Mouse (Mus musculus): ENCODE results near the gene Gss.
"Not testable (repeated sequence)": the region's sequence is repeated elsewhere in the genome, so short reads cannot be mapped to it uniquely, and the experiment has no call there.

Gss gene

DNA sequence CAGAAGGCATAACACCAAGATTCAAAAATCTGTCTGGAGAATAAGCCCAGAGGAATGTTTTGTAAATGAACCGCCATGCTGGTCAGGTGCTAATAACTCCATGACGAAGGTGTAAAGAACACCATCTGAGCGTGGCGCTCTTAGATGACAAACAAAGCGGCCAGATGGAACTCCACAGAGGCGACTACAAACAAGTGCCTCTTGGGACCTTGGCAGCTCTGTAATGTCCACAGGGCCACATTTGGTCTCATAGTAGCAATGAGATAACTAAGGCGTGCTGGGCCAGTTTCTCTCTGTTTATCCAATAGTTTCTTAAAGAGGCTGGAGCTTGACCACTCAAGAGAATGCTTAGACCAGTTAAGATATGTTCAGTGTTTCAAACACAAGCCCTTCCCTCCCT is 18.6 kb downstream of the Gss start:
- no peak for DNase-seq (ENCODE audit: low spot score in 2 of 2)

DNA sequence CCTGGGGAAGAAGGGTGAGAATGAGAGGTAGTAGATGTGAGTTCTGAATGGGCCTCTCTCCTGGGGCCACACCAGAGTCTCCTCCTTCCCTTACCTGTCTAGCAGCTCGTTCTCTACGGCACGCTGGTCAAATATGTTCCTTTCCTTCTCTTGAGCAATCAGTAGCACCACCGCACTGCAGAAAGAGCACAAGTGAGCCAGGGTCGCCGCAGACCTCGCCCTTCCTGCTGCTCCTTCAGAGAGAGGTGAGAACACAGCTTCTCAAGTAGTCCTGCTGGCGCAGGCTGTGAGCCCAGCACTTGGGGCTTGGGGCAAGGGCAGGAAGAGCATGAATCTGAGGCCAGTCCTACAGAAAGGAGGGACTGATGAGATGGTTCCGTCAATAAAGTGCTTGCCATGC is 19.6 kb downstream of the Gss start:
- DNase-seq (ENCODE audit: low spot score in 2 of 2), result no peak

DNA sequence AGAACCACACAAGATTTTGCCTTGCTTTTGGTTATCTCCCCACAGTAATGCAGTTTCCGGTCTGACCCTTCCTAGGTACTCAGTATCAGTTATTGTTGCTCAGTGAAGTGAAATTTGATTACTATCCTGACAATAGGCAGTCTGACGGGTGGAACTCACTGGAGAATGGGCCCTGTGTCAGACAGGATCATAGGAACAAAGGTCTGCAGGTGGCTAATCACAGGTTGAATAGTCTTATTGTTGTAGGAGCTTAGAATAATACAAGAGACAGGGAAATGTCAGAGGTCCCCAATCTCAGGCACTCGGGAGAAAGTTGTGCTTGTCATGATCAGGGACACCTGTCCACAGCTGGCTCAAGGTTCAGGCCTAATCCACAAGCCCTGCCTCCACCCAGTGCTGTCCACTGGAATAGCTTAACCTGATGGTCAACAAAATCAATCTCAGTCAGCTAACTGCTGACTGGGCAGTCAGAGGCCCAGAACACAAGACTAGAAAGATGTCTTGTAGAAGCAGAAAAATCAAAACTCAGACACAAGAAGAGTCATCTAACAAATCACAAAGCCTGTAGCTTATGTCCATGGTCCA is 23.3 kb downstream of the Gss start:
- DNase-seq (ENCODE audit: low spot score in 2 of 2), result no peak

DNA sequence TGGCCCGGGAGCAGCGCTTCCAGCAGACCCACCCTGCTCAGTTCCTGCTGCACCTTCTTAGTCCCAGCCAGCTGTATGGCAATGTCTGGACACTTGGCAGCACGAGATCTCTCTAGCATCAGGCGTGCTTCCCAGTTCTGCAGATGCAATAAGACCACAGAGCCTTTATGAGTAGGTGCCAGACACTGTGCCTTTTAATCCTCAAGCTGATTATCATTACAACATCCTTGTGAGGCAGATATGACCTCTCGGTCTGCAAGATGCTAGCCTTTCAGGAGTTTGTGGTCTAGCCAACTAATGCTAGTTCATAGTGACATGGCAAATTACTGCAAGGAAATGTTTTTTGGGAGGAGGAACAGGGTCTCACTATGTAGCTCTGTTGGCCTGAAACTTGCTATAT is 24.9 kb downstream of the Gss start:
- DNase-seq (ENCODE audit: low spot score in 2 of 2), result no peak

DNA sequence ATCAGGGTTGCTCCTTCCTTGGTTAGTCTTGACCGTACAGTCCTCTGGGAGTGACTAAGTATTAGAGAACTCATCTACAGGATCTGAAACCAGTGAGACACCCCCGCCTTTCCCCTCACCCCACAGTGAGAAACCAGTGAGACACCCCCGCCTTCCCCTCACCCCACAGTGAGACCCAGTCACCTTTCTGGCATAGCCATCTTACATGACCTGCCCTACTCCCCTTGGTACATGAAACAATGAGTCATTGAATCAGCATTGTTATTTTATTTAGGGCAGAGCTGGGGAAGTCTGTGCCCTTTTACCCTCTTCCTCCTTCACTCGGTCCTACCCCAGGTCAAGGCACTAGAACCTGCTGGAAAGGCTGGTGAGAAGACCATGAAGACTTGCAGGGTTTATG is 29.7 kb downstream of the Gss start:
- DNase-seq (ENCODE audit: low spot score in 2 of 2), result no peak

DNA sequence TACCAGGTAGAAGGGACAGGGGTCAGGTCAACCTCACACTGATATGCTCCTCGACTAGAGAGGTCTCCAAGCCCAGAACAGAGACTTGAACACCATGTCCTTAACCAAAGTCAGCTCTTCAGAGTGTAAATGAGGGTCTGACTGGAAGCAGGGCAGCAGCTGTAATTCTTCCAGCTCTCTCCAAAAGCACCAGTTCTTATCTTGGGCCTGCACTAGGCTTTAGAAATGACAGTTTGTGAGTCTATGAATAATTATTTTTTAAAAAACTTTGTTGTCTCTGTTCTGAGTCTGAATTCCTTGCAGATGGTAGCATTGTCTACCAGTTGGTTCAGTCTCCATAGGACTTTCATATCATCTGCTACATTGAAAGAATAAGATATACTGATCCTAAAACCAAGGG is 30.4 kb downstream of the Gss start:
- DNase-seq (ENCODE audit: low spot score in 2 of 2), result no peak

DNA sequence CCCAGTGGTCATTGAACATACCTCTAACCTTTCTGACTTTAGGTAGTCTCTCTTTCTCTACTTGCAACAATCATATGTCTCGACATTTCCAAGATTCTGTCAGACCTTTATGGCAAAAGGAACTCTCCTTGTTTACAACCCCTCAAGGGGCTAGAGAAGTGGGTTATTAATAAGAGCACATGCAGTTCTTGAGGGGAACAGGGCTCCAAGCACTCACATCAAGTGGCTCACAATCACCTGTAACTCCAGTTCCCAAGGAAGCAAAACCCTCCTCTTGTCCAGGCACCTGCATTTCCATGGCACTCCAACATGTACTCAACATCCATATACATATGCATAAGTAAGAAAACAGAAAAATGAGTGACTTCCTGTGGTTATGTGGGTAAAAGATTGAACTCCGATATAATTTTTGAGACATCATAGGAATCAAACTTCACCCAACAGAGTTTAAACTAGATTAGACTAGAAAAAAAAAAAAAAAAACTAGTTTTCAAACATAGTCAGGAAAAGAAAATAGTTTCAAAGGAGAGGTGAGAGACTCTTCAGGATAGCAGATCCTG is 38.1 kb downstream of the Gss start:
- DNase-seq (ENCODE audit: low spot score in 2 of 2), result no peak

DNA sequence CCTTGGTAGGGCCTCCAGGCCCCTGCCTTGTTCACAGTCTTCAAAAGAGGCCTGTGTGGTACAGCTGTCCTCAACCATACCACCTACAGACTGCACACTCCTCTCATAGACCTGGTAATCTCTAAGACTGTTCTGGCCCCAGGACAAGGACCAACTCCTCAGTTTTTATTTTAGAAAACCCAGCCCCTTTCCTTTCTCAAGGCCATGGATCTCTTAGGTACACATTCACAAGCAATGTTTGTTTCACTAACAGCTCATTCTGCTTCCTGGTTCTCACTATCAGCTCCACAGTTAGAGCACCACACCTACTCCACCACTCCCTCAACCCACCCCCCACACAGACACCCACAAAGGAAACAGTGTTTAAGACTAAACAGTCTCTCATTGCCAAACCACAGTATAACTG is 39.7 kb downstream of the Gss start:
- DNase-seq (ENCODE audit: low spot score in 2 of 2), result no peak

DNA sequence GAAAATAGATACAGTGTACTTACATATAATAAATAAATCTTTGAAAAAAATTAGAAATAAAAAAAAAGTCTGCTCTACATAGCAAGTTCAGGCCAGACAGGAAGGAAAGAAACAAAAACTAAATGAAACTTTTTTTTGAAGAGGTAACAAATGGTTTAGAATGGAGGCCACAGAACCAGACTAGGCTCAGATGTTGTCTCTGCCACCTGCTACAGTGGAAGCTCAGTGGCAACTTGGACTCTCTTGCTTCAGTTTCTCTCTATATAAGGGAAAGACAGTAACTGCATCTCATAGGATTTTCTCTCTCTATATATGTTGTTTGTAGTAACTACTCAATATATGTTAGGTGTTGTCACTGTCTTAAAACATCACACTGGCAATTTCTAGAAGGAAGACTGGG is 40.3 kb downstream of the Gss start:
- DNase-seq (ENCODE audit: low spot score in 2 of 2), result no peak

DNA sequence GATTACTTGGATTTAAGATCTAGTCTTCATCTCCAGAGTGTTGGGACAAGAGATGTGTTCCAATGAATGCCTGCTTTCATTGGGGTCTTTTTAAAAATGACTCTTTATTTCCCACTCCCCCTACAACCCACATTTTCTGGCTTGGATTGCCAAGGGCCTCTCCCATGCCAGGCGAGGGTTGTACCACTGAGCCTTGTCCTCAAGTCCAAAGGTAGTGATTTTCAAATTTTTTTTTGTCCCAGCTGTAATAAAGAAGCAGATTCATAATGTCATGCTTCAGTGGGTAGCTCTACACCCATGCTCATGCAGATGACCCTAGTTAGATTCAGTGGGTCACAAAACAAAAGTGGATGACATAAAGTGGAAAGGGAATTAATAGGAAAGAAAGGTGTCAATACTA is 45.7 kb downstream of the Gss start:
- DNase-seq (ENCODE audit: low spot score in 2 of 2), result no peak

DNA sequence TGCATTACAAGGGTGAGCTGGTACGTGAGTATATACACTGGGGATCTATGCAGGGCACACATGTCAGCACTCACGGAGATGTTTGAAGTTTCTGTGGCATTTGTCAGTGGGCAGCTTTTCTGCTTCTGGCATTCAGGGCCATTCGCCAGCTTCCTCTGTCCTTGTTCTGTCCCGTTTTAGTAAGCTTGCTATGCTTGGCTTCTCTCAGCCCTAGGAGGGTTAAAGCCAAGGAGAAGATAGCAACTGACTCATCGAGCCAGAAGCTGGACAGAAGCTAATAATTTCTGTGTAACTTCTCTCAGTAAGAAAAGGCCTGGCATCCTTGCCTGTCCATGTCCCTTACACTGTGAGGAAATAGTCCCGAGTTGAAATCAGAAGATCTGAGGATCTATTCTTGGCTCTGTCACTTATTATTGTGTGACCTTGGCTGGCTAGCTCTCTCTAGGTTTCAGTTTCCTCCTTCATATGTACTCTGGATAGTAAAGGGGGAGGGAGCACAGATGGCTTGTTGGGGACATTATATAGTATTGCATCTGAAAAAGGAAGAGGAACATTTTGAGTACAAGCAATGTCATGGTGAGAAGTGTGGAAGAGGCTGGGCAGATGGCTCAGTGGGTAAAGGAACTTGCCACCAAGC is 51.7 kb downstream of the Gss start:
- DNase-seq (ENCODE audit: low spot score in 2 of 2), result peak in 1 of 2 experiments; percentile 8

DNA sequence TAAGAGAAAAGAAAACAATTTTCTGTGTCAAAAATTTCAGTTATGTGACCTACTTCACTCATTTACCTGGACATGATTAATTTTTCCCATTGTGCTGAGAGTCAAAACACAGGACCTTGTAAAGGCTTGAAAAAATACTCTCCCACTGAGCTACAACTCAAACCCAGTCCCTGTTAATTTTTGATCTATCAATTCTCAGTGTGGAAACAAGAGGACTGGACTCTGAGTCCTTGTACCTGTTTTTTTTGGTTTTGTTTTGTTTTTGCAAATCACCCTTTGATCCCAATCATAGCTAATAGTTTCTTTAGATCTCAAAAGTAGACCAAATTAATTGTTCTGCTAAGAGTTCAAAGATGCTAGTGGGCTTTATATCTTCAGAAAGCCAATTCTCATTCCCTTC is 52.9 kb downstream of the Gss start:
- no peak for DNase-seq (ENCODE audit: low spot score in 2 of 2)

DNA sequence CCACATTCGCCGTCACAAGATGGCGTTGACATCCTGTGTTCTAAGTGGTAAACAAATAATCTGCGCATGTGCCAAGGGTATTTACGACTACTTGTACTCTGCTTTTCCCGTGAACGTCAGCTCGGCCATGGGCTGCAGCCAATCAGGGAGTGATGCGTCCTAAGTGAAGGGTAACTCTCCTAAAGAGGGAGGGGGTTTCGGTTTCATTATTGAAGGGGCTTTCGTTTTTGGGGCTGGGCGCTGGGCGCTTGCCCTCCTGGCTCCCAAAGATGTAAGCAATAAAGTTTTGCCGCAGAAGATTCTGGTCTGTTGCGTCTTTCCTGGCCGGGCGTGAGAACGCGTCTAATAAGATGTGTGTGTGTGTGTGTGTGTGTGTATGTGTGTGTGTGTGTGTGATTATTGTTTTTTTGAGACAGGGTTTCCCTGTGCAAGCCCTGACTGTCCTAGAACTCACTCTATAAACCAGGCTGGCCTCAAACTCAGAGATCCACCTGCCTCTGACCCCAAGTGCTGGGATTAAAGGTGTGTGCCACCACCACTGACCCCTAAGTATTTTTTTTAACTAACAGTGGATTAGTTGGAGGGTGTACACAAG is 54.0 kb downstream of the Gss start:
- not testable (repeated sequence) for DNase-seq (ENCODE audit: low spot score in 2 of 2)

DNA sequence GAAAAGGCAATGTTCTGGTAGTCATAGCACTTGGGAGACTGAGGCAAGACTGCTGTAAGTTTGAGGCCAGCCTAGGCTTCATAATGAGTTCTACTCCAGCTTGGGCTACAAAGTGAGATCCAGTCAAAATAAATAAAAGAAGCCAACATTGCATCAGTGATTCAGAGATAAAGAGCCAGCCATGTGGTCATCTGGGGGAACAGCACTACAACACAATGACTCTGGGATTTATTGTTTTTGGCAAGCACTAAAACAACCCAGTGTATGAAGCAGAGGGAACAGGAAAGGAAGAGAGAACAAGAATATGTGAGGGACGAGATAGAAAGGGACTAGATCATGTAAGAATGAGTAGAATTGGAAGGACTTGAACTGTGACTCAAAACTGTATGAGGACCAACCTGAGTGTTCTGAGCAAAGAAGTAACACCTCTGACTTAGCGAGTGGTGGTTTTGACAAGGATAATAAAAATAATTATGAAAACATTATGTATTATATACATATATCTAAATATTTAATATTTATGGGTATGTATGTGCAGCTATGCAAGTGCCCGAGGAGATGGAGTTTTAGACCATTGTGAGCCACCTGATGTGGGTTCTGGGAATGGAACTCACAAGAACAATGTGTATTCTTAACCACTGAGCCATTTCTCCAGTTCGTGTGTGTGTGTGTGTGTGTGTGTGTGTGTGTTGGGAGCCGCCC is 54.7 kb downstream of the Gss start:
- DNase-seq (ENCODE audit: low spot score in 2 of 2), result no peak

DNA sequence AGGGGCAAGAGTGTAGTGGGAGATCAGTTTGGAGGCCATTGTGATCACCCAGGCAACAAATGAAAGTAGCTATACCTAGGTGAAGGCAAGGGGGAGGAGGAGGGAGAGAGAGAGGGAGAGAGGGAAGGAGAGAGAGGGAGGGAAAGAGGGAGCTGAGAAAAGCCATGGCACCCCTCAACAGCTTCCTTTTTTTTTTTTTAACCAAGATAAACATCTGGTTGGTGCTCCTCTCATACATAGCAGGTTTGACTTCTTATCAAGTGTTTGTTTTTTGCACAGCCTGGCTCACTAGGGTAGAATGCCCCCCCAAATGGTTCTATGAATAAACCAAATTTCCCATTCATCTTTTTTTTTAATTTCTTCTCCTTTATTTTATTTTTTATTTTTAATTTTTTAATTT is 56.3 kb downstream of the Gss start:
- no peak for DNase-seq (ENCODE audit: low spot score in 2 of 2)

DNA sequence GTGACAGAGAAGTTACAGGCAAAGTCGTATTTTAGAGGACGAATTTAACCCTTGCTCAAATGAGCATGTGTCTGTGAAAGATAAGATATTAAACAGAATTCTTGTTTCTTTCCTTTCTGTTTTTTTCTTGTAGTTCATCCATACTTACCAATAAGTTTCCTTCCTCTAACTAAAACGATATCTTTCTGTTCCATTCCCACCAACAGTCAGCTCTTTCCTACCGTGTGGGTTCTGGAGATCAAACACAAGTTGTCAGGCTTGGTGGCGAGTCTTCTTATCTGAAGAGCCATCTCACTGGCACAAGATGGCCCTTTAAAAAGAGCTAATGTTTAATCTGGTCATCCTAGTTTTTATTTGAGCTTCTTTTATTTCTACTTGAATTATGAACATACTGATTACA is 65.2 kb downstream of the Gss start:
- no peak for DNase-seq (ENCODE audit: low spot score in 2 of 2)

DNA sequence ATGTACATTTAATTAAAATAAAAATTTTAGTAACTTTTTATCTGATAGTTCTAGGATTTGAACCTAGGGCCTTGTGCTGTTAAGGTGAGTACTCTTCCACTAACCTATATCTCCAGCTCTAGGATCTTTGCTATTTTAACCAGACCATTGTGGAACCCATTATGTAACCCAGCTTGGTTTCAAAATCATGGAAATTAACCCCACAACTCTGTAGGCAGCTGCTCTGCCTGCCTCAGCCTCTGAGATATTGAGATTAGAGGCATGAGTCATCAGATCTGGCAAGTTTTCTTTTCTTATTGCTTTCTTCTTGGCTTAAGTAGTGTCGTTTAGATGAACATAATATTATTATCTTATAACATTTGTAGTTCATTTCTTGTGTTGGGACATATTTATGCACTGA is 68.2 kb downstream of the Gss start:
- no peak for DNase-seq (ENCODE audit: low spot score in 2 of 2)

DNA sequence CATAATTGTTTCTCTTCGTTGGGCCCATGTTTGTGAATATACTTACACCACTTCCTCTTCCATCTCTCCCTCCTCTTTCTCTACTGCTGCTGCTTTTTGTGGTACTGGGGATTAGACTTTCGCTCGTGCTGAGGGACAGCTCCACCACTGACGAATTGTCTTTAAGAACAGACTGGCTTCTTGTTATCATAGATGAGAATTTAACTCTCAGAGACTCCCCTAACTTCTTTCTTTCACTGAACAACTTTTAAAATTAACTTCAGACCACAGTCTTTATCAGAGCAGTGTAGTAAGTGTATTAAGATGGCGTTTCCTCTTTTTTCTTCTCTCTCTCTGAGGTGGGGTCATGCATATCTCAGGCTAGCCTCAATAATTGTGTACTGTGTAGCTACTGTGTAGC is 68.9 kb downstream of the Gss start:
- no peak for DNase-seq (ENCODE audit: low spot score in 2 of 2)

DNA sequence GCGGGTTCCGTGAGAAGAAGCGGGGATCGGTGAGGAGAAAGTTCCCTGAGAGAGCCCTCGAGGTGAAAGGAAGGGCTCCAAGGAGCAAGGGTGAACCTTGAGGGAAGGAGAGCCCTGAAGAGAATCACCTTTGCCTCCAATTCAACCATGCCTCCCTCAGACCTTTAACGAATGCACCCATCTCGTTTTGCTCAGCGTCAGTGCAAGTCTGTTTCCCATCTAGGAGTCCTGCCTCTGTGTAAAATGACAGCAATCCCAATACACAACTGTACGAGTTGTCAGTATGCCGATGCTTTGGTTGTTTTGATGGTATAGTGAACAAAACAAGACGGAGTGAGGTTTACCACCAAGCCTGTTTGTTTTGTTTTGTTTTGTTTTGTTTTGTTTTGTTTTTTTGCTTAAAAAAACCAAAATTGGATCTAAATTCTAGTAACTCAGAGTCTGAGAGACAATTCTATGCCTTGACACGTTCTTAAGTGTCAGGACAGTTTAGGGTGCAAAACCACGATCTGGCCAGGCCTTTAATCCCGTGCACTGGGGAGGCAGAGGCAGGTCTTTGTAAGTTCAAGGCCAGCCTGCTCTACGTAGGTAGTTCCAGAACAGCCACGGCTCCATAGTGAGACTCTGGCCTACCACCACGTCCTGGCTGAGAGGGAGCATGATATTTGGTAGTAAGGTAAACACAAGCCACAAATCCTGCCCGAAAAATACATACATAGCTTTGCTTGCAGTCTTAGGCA is 73.9 kb downstream of the Gss start:
- DNase-seq (ENCODE audit: low spot score in 2 of 2), result no peak

DNA sequence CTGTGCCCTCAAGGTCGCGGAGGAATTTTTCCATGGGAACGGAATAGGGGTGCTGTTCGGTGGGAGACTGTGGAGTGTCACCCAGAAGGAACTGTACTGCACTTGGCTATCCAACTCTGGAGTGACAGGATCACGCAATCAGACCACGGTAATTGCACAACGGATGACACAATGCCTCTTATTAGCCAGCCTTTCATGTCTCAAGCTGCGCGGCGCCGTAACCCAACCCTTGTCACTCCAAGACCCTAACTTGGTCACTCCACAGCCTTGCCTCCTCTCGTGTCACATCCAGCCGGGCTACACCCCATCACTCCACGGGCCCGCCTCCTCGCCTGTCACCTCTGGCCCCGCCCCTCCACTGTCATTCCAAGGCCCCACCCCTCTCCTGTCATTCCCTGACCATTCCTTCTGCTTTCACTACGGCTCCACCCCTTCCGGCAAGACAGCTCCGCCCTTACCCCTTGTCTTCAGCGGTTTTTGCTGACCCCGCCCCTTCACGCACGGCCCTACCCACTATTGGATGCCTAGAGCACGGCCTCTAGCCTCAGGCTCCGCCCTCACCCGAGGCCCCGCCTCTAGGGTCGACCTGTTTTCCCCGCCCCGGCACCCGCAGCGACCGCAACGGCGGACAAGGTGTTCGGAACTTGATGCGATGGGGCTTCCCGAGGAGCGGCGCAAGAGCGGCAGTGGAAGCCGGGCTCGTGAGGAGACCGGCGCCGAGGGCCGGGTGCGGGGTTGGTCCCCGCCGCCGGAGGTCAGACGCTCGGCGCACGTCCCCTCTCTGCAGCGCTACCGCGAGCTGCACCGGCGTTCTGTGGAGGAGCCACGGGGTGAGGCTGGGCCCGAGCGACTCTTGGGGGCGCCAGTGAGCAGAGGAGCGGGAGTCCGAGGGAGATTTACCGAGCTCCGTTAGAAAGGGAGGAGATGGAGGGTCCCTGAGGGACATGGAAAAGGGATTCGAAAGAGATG is 74.9 kb downstream of the Gss start, which contains the start of the genes Acss2 and Ggt7:
TSS of gene Acss2 (plus strand) at position 494 of the 969 bp plus-strand sequence.
TSS of gene Ggt7 (minus strand) at position 783 of the 969 bp plus-strand sequence.
- DNase-seq (ENCODE audit: low spot score in 2 of 2), result peak; percentile 98

DNA sequence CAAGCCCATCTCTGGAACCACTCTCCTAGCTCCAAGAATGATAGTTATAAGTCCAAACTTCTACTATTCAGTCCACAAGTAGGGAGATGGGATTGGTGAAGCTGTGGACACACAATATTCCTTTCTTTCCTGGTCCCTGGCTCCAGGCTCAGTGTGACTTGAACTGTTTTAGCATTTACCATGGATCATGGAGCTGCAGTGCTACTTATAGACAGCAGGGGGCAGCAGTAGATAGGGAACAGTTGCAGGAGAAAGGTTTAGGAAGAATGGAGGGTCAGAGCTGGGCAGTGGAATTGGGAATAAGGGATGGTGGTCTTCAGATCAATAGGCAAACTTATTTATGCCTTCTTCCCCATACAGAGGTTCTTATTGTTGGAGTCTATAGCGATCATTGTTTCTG is 76.7 kb downstream of the Gss start:
- DNase-seq (ENCODE audit: low spot score in 2 of 2), result peak in 1 of 2 experiments; percentile 66

Measured in frontal cortex, postnatal 14 days (tissue).